Mouse (Mus musculus): ENCODE data around the gene Tpm1. TPM values are rescaled to one million over a fixed set of nuclear protein-coding genes. Genes with fewer than 3 reads are reported as not detected.

The Tpm1 gene
- polyA plus RNA-seq, 1 experiment = 110 TPM

DNA sequence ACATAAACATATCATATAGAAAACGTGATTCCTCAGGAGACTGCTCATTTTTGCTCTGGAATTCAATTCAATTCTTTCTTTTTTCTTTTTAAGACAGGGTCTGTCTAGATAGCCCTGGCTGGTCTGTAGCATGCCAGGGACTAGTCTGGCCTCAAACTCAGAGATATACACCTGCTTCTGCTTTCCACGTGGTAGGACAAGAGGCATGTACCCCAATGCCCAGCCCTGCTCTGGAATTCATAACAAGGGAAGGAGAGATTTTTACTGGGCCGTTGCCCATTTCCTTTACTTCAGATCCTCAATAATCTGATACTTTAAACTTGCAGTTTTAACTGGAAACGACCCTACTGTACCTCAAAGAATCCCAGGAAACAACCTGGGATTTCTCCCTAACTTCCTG is 20.3 kb downstream of the Tpm1 start:
- DNase-seq = no peak
- Histone ChIP-seq H3K36me3 (ENCODE audit: control insufficient read depth, insufficient read depth, low read length) (peaks cover 10% of the 10 kb centered on the region; the same call in 1 of the 2 replicates), H3K27me3 (replicated peaks; ENCODE audit: control insufficient read depth, insufficient read depth, low read length) (no peaks in the 10 kb centered on the region), H3K27ac (ENCODE audit: insufficient read depth, low read depth, low read length) (no peak overlapping the region), H3K4me3 (ENCODE audit: insufficient read depth, low read depth, low read length) (no peak overlapping the region), H3K4me1 (ENCODE audit: control insufficient read depth, insufficient read depth, low read length) (no peaks in the 10 kb centered on the region)
- WGBS = 55% methylated on average over 4 of the region's 4 CpGs
- no peak for TF ChIP-seq CTCF (conservative IDR thresholded peaks at IDR 0.05; ENCODE audit: insufficient read depth, insufficient read length, low read depth, low read length)
- no peak for TF ChIP-seq POLR2A (IDR thresholded peaks at IDR 0.05; ENCODE audit: low read depth, low read length)

GRCm38 (mm10) chr9:67028133-67028724 is 21.0 kb downstream of the Tpm1 start:
- no peak for TF ChIP-seq POLR2A (IDR thresholded peaks at IDR 0.05; ENCODE audit: low read depth, low read length)
- no peak for TF ChIP-seq CTCF (conservative IDR thresholded peaks at IDR 0.05; ENCODE audit: insufficient read depth, insufficient read length, low read depth, low read length)
- Histone ChIP-seq H3K27ac (ENCODE audit: insufficient read depth, low read depth, low read length) (no peak overlapping the region), H3K27me3 (replicated peaks; ENCODE audit: control insufficient read depth, insufficient read depth, low read length) (no peaks in the 10 kb centered on the region), H3K4me1 (ENCODE audit: control insufficient read depth, insufficient read depth, low read length) (no peaks in the 10 kb centered on the region), H3K36me3 (ENCODE audit: control insufficient read depth, insufficient read depth, low read length) (peaks cover 6% of the 10 kb centered on the region; the same call in 1 of the 2 replicates), H3K4me3 (ENCODE audit: insufficient read depth, low read depth, low read length) (no peak overlapping the region)
- 85% methylated on average over 12 of the region's 12 CpGs for WGBS
- no peak for DNase-seq

DNA sequence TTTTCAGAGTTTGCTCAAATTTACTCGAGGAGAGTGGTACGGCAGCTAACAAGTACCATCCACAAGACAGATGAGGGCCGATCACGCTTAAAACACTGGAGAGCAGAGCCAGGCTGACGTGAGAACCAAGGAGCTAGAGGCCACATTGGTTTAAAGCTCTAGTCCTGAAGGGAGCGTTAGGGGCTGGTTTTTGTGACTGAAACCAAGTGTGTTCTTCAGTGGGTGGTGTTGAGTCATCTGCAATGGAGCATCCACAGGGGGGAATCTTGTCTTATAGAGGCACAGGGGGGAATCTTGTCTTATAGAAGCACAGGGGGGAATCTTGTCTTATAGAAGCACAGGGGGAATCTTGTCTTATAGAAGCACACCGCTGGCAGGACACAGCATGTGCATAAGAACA is 22.3 kb downstream of the Tpm1 start:
- Histone ChIP-seq H3K27me3 (replicated peaks; ENCODE audit: control insufficient read depth, insufficient read depth, low read length) (no peaks in the 10 kb centered on the region), H3K27ac (ENCODE audit: insufficient read depth, low read depth, low read length) (no peak overlapping the region), H3K4me3 (ENCODE audit: insufficient read depth, low read depth, low read length) (no peak overlapping the region), H3K36me3 (ENCODE audit: control insufficient read depth, insufficient read depth, low read length) (peaks cover 4% of the 10 kb centered on the region; the same call in 1 of the 2 replicates), H3K4me1 (ENCODE audit: control insufficient read depth, insufficient read depth, low read length) (no peaks in the 10 kb centered on the region)
- TF ChIP-seq CTCF (conservative IDR thresholded peaks at IDR 0.05; ENCODE audit: insufficient read depth, insufficient read length, low read depth, low read length) = no peak
- no peak for DNase-seq
- WGBS = 89% methylated on average over 7 of the region's 7 CpGs

DNA sequence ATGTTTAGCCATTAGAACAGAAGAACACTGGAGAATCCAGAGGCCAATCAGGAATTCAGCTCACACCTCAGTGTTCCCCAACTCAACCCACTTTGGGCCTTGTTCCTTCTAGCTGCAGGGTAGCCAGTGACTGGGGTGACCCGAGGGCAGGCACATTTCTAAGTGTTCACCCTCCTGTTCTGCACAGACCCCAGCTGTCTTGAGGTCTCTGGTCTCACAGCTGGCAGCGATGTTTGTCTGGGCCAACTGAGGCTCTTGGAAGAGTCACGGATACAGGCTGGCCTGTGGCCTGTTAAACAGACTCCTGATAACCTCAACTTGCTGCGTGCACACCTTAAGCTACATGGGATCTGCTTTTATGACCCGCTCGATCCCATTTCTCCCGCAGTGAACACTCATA is 23.1 kb downstream of the Tpm1 start:
- DNase-seq = no peak
- TF ChIP-seq POLR2A (IDR thresholded peaks at IDR 0.05; ENCODE audit: low read depth, low read length) (no peak), CTCF (conservative IDR thresholded peaks at IDR 0.05; ENCODE audit: insufficient read depth, insufficient read length, low read depth, low read length) (no peak)
- 95% methylated on average over 7 of the region's 7 CpGs for WGBS
- no peaks in the 10 kb centered on the region; the same call in 1 of the 2 replicates for H3K36me3 ChIP-seq (ENCODE audit: control insufficient read depth, insufficient read depth, low read length)
- no peak overlapping the region for H3K4me3 ChIP-seq (ENCODE audit: insufficient read depth, low read depth, low read length)
- H3K27me3 ChIP-seq (replicated peaks; ENCODE audit: control insufficient read depth, insufficient read depth, low read length) = no peaks in the 10 kb centered on the region
- no peaks in the 10 kb centered on the region for H3K4me1 ChIP-seq (ENCODE audit: control insufficient read depth, insufficient read depth, low read length)
- no peak overlapping the region for H3K27ac ChIP-seq (ENCODE audit: insufficient read depth, low read depth, low read length)

GRCm38 (mm10) chr9:67024889-67025692 is 24.1 kb downstream of the Tpm1 start:
- H3K27me3 ChIP-seq (replicated peaks; ENCODE audit: control insufficient read depth, insufficient read depth, low read length) = no peaks in the 10 kb centered on the region
- no peak overlapping the region for H3K4me3 ChIP-seq (ENCODE audit: insufficient read depth, low read depth, low read length)
- H3K27ac ChIP-seq (ENCODE audit: insufficient read depth, low read depth, low read length) = no peak overlapping the region
- no peak for DNase-seq
- WGBS = 79% methylated on average over 17 of the region's 17 CpGs
- H3K36me3 ChIP-seq (ENCODE audit: control insufficient read depth, insufficient read depth, low read length) = no peaks in the 10 kb centered on the region; the same call in 1 of the 2 replicates
- H3K4me1 ChIP-seq (ENCODE audit: control insufficient read depth, insufficient read depth, low read length) = no peaks in the 10 kb centered on the region
- TF ChIP-seq CTCF (conservative IDR thresholded peaks at IDR 0.05; ENCODE audit: insufficient read depth, insufficient read length, low read depth, low read length) (no peak), POLR2A (IDR thresholded peaks at IDR 0.05; ENCODE audit: low read depth, low read length) (no peak)

GRCm38 (mm10) chr9:67023371-67023770 is 25.8 kb downstream of the Tpm1 start:
- no peak overlapping the region for H3K4me3 ChIP-seq (ENCODE audit: insufficient read depth, low read depth, low read length)
- no peak for DNase-seq
- WGBS = 96% methylated on average over 9 of the region's 9 CpGs
- no peaks in the 10 kb centered on the region; the same call in 1 of the 2 replicates for H3K36me3 ChIP-seq (ENCODE audit: control insufficient read depth, insufficient read depth, low read length)
- H3K27ac ChIP-seq (ENCODE audit: insufficient read depth, low read depth, low read length) = no peak overlapping the region
- no peaks in the 10 kb centered on the region for H3K4me1 ChIP-seq (ENCODE audit: control insufficient read depth, insufficient read depth, low read length)
- TF ChIP-seq CTCF (conservative IDR thresholded peaks at IDR 0.05; ENCODE audit: insufficient read depth, insufficient read length, low read depth, low read length) (no peak), POLR2A (IDR thresholded peaks at IDR 0.05; ENCODE audit: low read depth, low read length) (no peak)
- H3K27me3 ChIP-seq (replicated peaks; ENCODE audit: control insufficient read depth, insufficient read depth, low read length) = no peaks in the 10 kb centered on the region

DNA sequence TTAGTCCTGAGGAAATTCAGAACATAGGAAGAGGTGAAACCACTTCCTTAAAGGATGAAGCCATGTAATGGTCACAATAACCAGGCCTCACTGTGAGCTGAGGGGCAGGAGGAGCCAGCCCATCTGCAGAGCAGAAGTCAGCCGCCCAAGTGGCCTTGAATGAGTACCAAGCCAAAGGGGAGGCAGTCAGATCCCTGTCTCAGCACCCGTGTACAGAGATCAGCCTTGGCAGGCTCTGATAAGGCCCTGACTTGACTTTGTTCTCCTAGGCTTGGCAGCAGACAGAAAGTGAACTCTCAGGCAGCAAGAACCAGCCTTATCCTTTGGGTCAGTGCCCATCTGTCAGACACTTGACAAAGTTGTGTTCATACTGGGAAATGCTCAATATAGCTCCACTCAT is 29.1 kb downstream of the Tpm1 start:
- TF ChIP-seq POLR2A (IDR thresholded peaks at IDR 0.05; ENCODE audit: low read depth, low read length) (no peak), CTCF (conservative IDR thresholded peaks at IDR 0.05; ENCODE audit: insufficient read depth, insufficient read length, low read depth, low read length) (no peak)
- Histone ChIP-seq H3K4me3 (ENCODE audit: insufficient read depth, low read depth, low read length) (no peak overlapping the region), H3K36me3 (ENCODE audit: control insufficient read depth, insufficient read depth, low read length) (no peaks in the 10 kb centered on the region), H3K27ac (ENCODE audit: insufficient read depth, low read depth, low read length) (no peak overlapping the region), H3K4me1 (ENCODE audit: control insufficient read depth, insufficient read depth, low read length) (no peaks in the 10 kb centered on the region), H3K27me3 (replicated peaks; ENCODE audit: control insufficient read depth, insufficient read depth, low read length) (no peaks in the 10 kb centered on the region)
- 46% methylated on average over 2 of the region's 2 CpGs for WGBS
- DNase-seq = no peak
